Mouse (Mus musculus) intestine, embryonic 16.5 days (tissue): Measurements from ENCODE around the gene Erlec1. TPM values are rescaled to one million over a fixed set of nuclear protein-coding genes. Genes with fewer than 3 reads are reported as not detected.

Experiments used
- ATAC-seq: fragments of 200-750 bp; cut with Nextera tagmentation; 2 replicates; pipeline ENCODE4 v1.8.0; 2017; ENCODE audit warnings: moderate TSS enrichment, moderate library complexity
- H3K27ac ChIP-seq: fragments of 300-500 bp; sonication (generic); 2 replicates; pipeline ENCODE4 v1.5.1; 2014; ENCODE audit warnings: mild to moderate bottlenecking, low read length
- H3K27me3 ChIP-seq: fragments of 300-500 bp; sonication (generic); replicated peaks from 2 replicates; pipeline ENCODE4 v1.6.1; 2014; ENCODE audit warnings: low read length, control low read depth, mixed read lengths; ENCODE audit not compliant: control insufficient read depth, insufficient read depth
- H3K36me3 ChIP-seq: fragments of 300-500 bp; sonication (generic); 2 replicates; pipeline ENCODE4 v1.6.1; 2014; ENCODE audit warnings: low read length, control low read depth; ENCODE audit not compliant: control insufficient read depth, insufficient read depth
- H3K4me1 ChIP-seq: fragments of 300-500 bp; sonication (generic); 2 replicates; pipeline ENCODE4 v1.6.1; 2014; ENCODE audit warnings: low read length, control low read depth, mixed read lengths; ENCODE audit not compliant: control insufficient read depth, insufficient read depth
- H3K4me2 ChIP-seq: fragments of 300-500 bp; sonication (generic); 2 replicates; pipeline ENCODE4 v1.6.1; 2014; ENCODE audit warnings: low read depth, low read length, control low read depth
- H3K4me3 ChIP-seq: fragments of 300-500 bp; sonication (generic); 2 replicates; pipeline ENCODE4 v1.5.1; 2014; ENCODE audit warnings: mild to moderate bottlenecking, low read length
- H3K9ac ChIP-seq: fragments of 300-500 bp; sonication (generic); 2 replicates; pipeline ENCODE4 v1.6.1; 2014; ENCODE audit warnings: low read depth, low read length
- H3K9me3 ChIP-seq: fragments of 300-500 bp; sonication (generic); 2 replicates; pipeline ENCODE4 v1.6.1; 2016; ENCODE audit warnings: low read length, control low read depth; ENCODE audit not compliant: control insufficient read depth
- WGBS: fragments of 180-500 bp; shearing (Covaris S2); extraction: QIAGEN DNeasy Blood & Tissue Kit; methylation state at CpG from one replicate; pipeline ENCODE4 v1.1.7; 2014; 5-methylcytosine and 5-hydroxymethylcytosine counted together
- polyA plus RNA-seq: library from polyadenylated mRNA; unstranded; fragments of >200 nt; fragmentation: Nextera tagmentation; extraction: Ambion mirVana; gene quantifications from 2 replicates; pipeline ENCODE4 v1.2.1, GENCODE M21; 2015

Erlec1 gene
- polyA plus RNA-seq, 1 experiment from 2014 or later: 9.4 TPM

- no peaks in the 10 kb centered on the region for H3K9me3 ChIP-seq
- H3K36me3 ChIP-seq: no peaks in the 10 kb centered on the region
- H3K4me3 ChIP-seq: no peak overlapping the region
- H3K4me2 ChIP-seq: no peak overlapping the region
- H3K27me3 ChIP-seq: no peaks in the 10 kb centered on the region
- H3K4me1 ChIP-seq: peaks cover 6% of the 10 kb centered on the region; the same call in 1 of the 2 replicates
- H3K9ac ChIP-seq: no peak overlapping the region
- no peak overlapping the region for H3K27ac ChIP-seq
- 88% methylated on average over 2 of the region's 2 CpGs for WGBS
- ATAC-seq: no peak
Observed at GRCm38 (mm10) chr11:30888153-30888552, 66.0 kb downstream of the Erlec1 start.

GRCm38 (mm10) chr11:30885171-30885871 lies 68.8 kb downstream of the Erlec1 start, which contains the start of the genes Gpr75 and Asb3:
TSS of gene Gpr75 (plus strand) at chr11:30885358.
TSS of gene Asb3 (plus strand) at chr11:30885416.
- Histone ChIP-seq H3K9me3 (no peaks in the 10 kb centered on the region), H3K9ac (peak within 1 kb of the TSS; percentile 64), H3K36me3 (no peaks in the 10 kb centered on the region), H3K27ac (no peak within 1 kb of the TSS), H3K27me3 (no peaks in the 10 kb centered on the region), H3K4me2 (peak within 1 kb of the TSS; percentile 87), H3K4me3 (peak within 1 kb of the TSS; percentile 52), H3K4me1 (peaks cover 6% of the 10 kb centered on the region; the same call in 1 of the 2 replicates)
- 4% methylated on average over 41 of the region's 41 CpGs for WGBS
- ATAC-seq: peak; percentile 98

Other genes with a start within 250 kb of the Erlec1 start
- gene Psme4, start 182.6 kb downstream of the Erlec1 start, polyA plus RNA-seq: 8.6 and 10.5 TPM in 2 replicates
- 0.18 TPM in 2 replicates for gene Gpr75, start 69.0 kb downstream of the Erlec1 start, polyA plus RNA-seq
- 19.7 and 19.9 TPM in 2 replicates for gene Asb3, start 68.9 kb downstream of the Erlec1 start, polyA plus RNA-seq
- gene Chac2, start 32.0 kb upstream of the Erlec1 start, polyA plus RNA-seq: 17.2 and 20.2 TPM in 2 replicates
- not detected in 2 replicates for gene Gm17332, start 228.1 kb upstream of the Erlec1 start, polyA plus RNA-seq